Mouse (Mus musculus): ENCODE results near the gene Trpm3.

DNA sequence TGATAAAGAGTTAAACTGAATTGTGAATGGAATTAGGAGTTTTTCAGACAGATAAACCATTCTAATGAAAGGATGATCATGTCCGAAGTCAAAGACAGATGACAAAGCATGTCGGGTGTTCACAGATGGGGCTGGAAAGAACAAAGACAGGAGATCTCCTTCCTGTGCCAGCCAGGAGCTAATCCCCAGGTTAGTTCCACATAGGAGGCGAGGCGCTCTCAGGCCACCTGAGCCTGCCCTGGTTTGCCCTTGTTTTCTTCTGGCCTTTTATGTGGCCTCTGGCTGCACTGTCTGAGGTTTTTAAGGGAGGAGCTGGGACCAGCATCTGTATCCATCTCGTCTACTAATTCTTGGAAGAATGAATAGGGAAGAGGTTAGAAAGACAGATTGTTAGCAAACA lies 801.0 kb downstream of the Trpm3 start:
- TF ChIP-seq CTCF (IDR thresholded peaks at IDR 0.05; ENCODE audit: borderline replicate concordance, insufficient read depth, low read depth, low read length) (no peak), POLR2A (IDR thresholded peaks at IDR 0.05; ENCODE audit: borderline replicate concordance, insufficient read depth, low read length) (no peak)

Data from cerebellum, adult 2 months (tissue).